Mouse (Mus musculus) heart, embryonic 16.5 days (tissue): ENCODE data around the gene Mms22l. TPM values are rescaled to one million over a fixed set of nuclear protein-coding genes. Genes with fewer than 3 reads are reported as not detected.

Source experiments
- ATAC-seq: fragments of 200-750 bp; cut with Nextera tagmentation; replicated peaks from 2 replicates; pipeline ENCODE4 v1.8.0; 2017; ENCODE audit warnings: moderate number of reproducible peaks; ENCODE audit not compliant: insufficient read depth, low FRiP score; ENCODE audit errors: extremely low read depth
- H3K27ac ChIP-seq: fragments of 300-500 bp; sonication (generic); 2 replicates; pipeline ENCODE4 v1.5.1; 2014; ENCODE audit warnings: mild to moderate bottlenecking, low read length, control low read depth, moderate library complexity
- H3K27me3 ChIP-seq: fragments of 300-500 bp; sonication (generic); 2 replicates; pipeline ENCODE4 v1.6.1; 2014; ENCODE audit warnings: low read length, mixed read lengths; ENCODE audit not compliant: control insufficient read depth, insufficient read depth
- H3K36me3 ChIP-seq: fragments of 300-500 bp; sonication (generic); 2 replicates; pipeline ENCODE4 v1.6.1; 2014; ENCODE audit not compliant: control insufficient read depth, insufficient read depth
- H3K4me1 ChIP-seq: fragments of 300-500 bp; sonication (generic); 2 replicates; pipeline ENCODE4 v1.6.1; 2014; ENCODE audit warnings: low read length, mixed read lengths; ENCODE audit not compliant: control insufficient read depth, insufficient read depth
- H3K4me2 ChIP-seq: fragments of 300-500 bp; sonication (generic); 2 replicates; pipeline ENCODE4 v1.6.1; 2014; ENCODE audit warnings: low read depth, mild to moderate bottlenecking, control low read depth, low read length
- H3K4me3 ChIP-seq: fragments of 300-500 bp; sonication (generic); 2 replicates; pipeline ENCODE4 v1.5.1; 2014; ENCODE audit warnings: mild to moderate bottlenecking, control low read depth, low read length
- H3K9ac ChIP-seq: fragments of 300-500 bp; sonication (generic); 2 replicates; pipeline ENCODE4 v1.6.1; 2014; ENCODE audit warnings: low read length, control low read depth
- H3K9me3 ChIP-seq: fragments of 300-500 bp; sonication (generic); replicated peaks from 2 replicates; pipeline ENCODE4 v1.6.1; 2016; ENCODE audit warnings: low read length; ENCODE audit not compliant: control insufficient read depth
- WGBS: fragments of 180-500 bp; shearing (Covaris S2); extraction: QIAGEN DNeasy Blood & Tissue Kit; methylation state at CpG from one replicate; pipeline ENCODE4 v1.1.7; 2014; 5-methylcytosine and 5-hydroxymethylcytosine counted together
- polyA plus RNA-seq: library from polyadenylated mRNA; unstranded; fragments of >200 nt; fragmentation: Nextera tagmentation; extraction: Ambion mirVana; gene quantifications from 2 replicates; pipeline ENCODE4 v1.2.1, GENCODE M21; 2015

Gene Mms22l
- polyA plus RNA-seq, 1 experiment from 2014 or later, result 19.7 TPM

DNA sequence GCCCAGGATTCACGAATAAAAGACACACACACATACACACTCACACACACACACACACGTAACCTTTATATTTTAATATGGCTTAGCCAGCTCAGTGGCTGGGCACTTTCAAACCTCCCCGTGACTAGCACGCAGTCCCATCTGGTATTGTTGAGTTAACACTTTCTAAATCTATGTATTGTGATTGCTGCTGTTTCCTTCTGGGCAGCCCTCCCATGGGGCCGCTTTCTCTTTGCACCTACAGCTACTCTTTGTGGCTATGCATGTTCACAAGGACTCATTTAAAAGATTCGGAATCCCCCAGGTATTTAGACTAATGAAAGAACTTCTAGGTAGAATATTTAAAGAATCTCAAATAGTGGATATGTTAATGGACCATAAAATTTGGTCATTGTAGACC lies 105.5 kb downstream of the Mms22l start:
- 93% methylated on average over 6 of the region's 6 CpGs for WGBS
- H3K9me3 ChIP-seq, result no peaks in the 10 kb centered on the region
- no peak overlapping the region for H3K9ac ChIP-seq
- H3K4me3 ChIP-seq, result no peak overlapping the region
- no peak for ATAC-seq
- no peaks in the 10 kb centered on the region for H3K4me1 ChIP-seq
- no peaks in the 10 kb centered on the region for H3K27me3 ChIP-seq
- H3K36me3 ChIP-seq, result 0 out of 2 replicates have a peak, but pooled peaks cover 13% of the 10 kb centered on the region
- no peak overlapping the region for H3K27ac ChIP-seq
- H3K4me2 ChIP-seq, result no peak overlapping the region

DNA sequence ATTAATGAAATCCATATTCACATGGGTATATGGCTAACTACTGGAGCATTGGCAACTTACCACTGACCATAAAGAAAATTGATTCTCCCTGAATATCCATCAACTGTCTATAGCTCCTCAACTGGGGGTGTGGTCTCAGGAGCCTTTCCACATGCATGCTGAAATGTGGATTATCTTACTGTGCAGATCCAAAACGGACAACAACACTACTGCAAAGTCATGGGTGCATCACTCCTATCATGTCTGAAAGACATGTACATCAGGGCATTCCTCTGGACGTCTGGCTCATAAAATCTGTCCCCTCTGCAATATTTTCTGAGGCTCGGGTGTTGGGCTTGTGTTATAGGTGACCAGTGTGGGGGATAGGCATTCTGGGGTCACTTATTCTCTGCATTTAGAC lies 112.8 kb downstream of the Mms22l start:
- no peak overlapping the region for H3K4me3 ChIP-seq
- H3K27ac ChIP-seq, result no peak overlapping the region
- no peak for ATAC-seq
- no peak overlapping the region for H3K9ac ChIP-seq
- no peaks in the 10 kb centered on the region for H3K4me1 ChIP-seq
- no peaks in the 10 kb centered on the region for H3K36me3 ChIP-seq
- no peaks in the 10 kb centered on the region for H3K9me3 ChIP-seq
- WGBS, result 74% methylated on average over 3 of the region's 3 CpGs
- no peaks in the 10 kb centered on the region for H3K27me3 ChIP-seq
- no peak overlapping the region for H3K4me2 ChIP-seq

DNA sequence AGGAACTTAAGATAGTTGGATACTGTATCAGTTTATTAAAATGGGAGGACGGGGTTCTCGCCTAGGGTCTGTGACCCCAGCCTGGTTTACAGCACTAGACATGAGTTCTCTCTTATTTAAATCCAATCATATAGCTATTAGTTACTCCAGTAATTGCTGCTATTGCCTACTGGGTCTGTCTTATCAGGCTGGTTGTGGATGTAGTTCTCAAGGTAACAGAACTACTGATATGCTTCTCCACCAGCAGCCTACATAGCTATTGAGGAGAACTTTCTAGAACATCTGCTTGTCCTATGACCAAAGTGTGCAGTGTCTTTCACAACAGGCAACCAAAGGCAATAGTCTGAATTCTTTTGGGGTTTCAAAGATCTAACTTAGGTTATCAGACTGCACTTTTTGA lies 113.3 kb downstream of the Mms22l start:
- ATAC-seq, result no peak
- Histone ChIP-seq H3K27me3 (no peaks in the 10 kb centered on the region), H3K9ac (no peak overlapping the region), H3K4me1 (no peaks in the 10 kb centered on the region), H3K4me3 (no peak overlapping the region), H3K9me3 (no peaks in the 10 kb centered on the region), H3K36me3 (no peaks in the 10 kb centered on the region), H3K4me2 (no peak overlapping the region), H3K27ac (no peak overlapping the region)
- WGBS, result 88% methylated on average over 2 of the region's 2 CpGs

DNA sequence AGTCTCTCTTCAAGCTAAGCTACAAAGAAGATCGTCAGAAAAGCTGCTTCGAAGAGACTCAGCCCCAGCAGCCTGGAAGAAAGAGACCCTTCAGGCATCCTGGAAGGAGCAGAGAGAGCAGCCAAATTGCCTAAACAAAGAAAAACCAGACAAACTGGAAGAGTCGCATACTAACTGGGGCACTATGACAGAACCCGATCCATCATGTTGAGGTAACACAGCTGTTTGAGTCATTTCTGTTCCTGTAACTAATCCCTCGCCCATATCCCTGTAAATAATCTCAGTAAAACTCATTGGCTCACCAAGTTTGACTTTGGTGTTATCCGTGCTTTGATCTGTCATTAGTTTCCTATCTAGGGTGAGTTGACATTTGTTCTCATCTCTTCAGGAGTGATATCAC lies 123.8 kb downstream of the Mms22l start:
- ATAC-seq, result no peak
- H3K27me3 ChIP-seq, result no peaks in the 10 kb centered on the region
- no peak overlapping the region for H3K27ac ChIP-seq
- no peaks in the 10 kb centered on the region for H3K36me3 ChIP-seq
- no peaks in the 10 kb centered on the region for H3K9me3 ChIP-seq
- H3K4me1 ChIP-seq, result no peaks in the 10 kb centered on the region
- no peak overlapping the region for H3K4me2 ChIP-seq
- no peak overlapping the region for H3K4me3 ChIP-seq
- no peak overlapping the region for H3K9ac ChIP-seq
- WGBS, result 64% methylated on average over 6 of the region's 6 CpGs

DNA sequence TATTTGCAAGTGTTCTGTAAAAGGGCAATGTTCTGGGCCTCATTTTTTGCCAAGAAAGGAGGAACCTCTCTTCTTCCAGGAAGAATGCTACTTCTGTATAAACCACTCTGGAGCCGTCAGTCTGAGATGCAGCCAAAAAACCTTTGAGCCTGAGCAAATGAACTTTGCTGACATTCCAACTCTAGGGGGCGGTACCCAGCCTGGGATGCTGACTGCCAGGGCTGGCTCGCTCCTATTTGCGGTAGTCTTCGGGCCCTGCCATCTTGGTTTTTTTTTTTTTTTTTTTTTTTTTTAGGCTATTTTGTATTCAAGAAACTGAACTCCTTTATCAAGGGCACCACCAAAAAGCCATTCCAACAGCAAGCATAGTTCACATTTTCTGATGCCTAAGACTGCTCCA lies 124.2 kb downstream of the Mms22l start:
- H3K4me3 ChIP-seq, result no peak overlapping the region
- H3K27me3 ChIP-seq, result no peaks in the 10 kb centered on the region
- H3K4me2 ChIP-seq, result no peak overlapping the region
- no peak overlapping the region for H3K27ac ChIP-seq
- H3K9me3 ChIP-seq, result no peaks in the 10 kb centered on the region
- H3K36me3 ChIP-seq, result no peaks in the 10 kb centered on the region
- WGBS, result 77% methylated on average over 5 of the region's 5 CpGs
- no peak for ATAC-seq
- H3K4me1 ChIP-seq, result no peaks in the 10 kb centered on the region
- no peak overlapping the region for H3K9ac ChIP-seq

DNA sequence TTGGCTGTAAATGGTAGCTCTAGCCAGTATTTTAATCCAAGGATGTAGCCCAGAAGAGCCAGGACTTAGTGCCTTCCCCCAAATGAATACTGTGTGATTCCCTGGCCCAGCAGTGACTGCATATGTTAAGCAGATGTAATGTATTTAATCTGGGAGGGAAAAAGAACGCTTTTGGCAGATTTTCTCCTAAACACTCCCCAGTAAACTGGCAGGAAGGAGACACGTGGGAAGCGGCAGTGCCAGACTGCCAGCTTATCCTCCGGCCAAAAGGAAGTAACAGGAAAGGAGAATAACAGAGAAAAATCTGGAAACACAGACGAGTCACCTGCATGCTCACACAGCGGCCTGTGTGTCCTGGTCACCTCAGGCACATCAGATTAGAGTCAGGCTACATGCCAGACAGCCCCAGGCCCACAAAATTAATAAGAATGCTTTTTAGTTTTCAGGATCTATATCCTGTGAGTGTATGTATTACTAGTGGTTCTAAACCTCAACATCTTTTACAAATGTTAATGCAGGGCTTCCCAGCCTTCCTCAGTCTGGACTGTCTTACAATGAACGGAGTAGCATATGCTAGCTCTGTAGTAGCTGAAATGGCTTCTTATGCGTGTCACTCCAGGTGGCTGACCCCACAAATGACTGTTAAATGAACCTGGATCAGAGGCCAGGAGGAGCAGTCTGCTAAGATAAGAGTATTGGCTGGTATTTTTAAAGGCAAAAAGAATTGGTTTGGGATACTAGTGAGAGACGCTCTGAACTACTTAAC lies 125.4 kb downstream of the Mms22l start:
- Histone ChIP-seq H3K4me3 (no peak overlapping the region), H3K36me3 (no peaks in the 10 kb centered on the region), H3K27me3 (no peaks in the 10 kb centered on the region), H3K27ac (no peak overlapping the region), H3K4me1 (0 out of 2 replicates have a peak, but pooled peaks cover 3% of the 10 kb centered on the region), H3K4me2 (no peak overlapping the region), H3K9ac (no peak overlapping the region), H3K9me3 (no peaks in the 10 kb centered on the region)
- ATAC-seq, result no peak
- 66% methylated on average over 9 of the region's 9 CpGs for WGBS

DNA sequence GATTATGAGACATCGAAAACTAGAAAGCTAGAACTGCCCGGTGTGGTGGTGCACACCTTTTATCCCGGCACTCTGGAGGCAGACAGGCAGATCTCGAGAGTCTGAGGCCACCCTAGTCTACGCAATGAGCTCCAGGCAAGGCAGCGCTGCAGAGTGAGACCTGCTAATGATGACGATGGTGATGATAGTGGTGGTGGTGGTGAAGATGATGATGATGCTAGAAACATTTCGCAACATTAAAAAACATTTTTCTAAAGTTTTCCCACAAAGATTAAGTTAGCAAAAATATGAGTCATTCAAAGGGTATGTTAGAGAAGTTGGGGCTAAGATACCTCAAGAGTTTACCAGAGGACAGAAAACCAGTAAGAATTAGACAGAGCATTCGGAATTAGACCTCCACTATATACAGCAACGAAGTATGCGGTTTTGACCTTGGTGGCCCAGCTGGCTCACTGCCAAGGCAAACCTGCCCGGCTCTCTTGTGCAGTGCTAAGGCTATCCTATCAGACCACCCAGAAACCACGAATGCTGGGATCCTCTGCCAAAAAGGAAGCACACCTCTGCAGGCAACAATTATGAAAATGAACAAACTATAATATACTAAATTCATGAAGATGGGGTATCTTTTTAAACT lies 129.8 kb downstream of the Mms22l start:
- ATAC-seq, result no peak
- H3K4me1 ChIP-seq, result peaks cover 11% of the 10 kb centered on the region
- H3K4me3 ChIP-seq, result no peak overlapping the region
- no peaks in the 10 kb centered on the region for H3K27me3 ChIP-seq
- WGBS, result 58% methylated on average over 13 of the region's 13 CpGs
- no peak overlapping the region for H3K27ac ChIP-seq
- no peaks in the 10 kb centered on the region for H3K9me3 ChIP-seq
- no peak overlapping the region for H3K9ac ChIP-seq
- no peak overlapping the region for H3K4me2 ChIP-seq
- no peaks in the 10 kb centered on the region for H3K36me3 ChIP-seq

DNA sequence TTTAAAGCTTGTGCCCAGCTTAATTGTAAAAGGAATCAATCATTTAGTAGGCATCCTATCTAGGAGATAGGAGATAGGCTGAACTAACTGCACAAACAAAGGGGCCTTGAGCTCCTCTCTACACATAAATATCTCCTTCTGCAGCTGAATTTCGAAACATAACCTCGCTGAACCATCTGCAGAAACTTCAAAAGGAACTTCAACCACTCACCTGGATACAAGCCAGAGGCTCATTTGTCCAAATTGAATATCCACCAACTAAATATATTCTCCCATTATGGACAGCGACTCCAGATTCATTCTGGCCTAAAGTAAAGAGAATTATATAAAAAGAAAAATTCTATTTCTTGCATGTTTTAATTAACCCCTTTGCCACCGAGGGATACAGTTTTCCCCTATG lies 130.4 kb downstream of the Mms22l start:
- Histone ChIP-seq H3K27me3 (no peaks in the 10 kb centered on the region), H3K4me1 (peaks cover 11% of the 10 kb centered on the region), H3K4me2 (no peak overlapping the region), H3K4me3 (no peak overlapping the region), H3K9me3 (no peaks in the 10 kb centered on the region), H3K36me3 (no peaks in the 10 kb centered on the region), H3K27ac (no peak overlapping the region), H3K9ac (no peak overlapping the region)
- WGBS, result 61% methylated on average over 4 of the region's 4 CpGs
- ATAC-seq, result no peak

DNA sequence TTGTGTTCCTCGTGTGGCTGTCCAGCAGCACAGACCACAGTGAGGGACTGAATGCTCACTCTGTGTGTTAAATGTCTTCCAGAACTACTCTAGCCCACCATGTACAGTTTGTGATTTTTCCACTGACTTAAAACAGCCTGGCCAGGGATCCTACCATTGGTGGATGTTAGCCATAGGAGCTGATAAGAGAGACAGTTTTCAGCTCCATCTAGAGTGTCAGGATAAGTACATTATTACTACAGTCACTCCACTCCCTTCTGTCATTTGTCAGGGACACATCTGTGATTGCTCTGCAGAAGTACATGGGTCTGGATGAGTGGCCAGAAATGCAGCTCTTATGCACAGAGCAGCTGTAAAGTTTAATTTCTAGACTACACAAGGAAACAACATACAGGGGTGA lies 131.6 kb downstream of the Mms22l start:
- H3K27ac ChIP-seq, result no peak overlapping the region
- no peak overlapping the region for H3K4me2 ChIP-seq
- no peaks in the 10 kb centered on the region for H3K36me3 ChIP-seq
- no peaks in the 10 kb centered on the region for H3K27me3 ChIP-seq
- H3K9ac ChIP-seq, result no peak overlapping the region
- H3K9me3 ChIP-seq, result no peaks in the 10 kb centered on the region
- no peak; the same call in 1 of the 2 replicates for ATAC-seq
- 21% methylated on average over 1 of the region's 1 CpGs for WGBS
- no peak overlapping the region for H3K4me3 ChIP-seq
- H3K4me1 ChIP-seq, result peaks cover 11% of the 10 kb centered on the region
